Comparison of ENCODE assay signal across 10 mouse cellular contexts in the genomic region with DNA sequence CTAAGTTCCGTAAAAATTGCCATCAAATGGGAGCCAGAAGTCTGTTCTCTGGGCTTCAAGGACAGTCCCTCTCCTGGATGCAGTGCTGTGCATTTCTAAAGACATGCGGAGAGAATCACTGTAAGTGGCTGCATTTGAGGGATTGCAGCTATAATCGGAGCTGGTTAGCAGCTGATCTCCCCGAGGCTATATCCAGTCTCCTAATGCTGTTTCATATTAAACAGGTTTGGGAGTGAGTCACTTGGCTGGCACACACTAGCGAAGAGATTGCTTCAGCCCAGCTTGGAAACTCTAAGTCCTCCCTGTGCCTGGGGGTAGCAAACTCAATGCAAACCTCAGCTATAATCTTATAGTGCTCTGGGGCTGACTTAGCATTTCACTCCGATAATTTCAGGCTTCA. TPM values are rescaled to one million over a fixed set of nuclear protein-coding genes. Genes with fewer than 3 reads are reported as not detected.
DNase-seq lines count a peak whose midpoint lies in the region; ATAC-seq lines count a peak whose summit lies in the region.
"Had no signal": no experiment of that assay in that cellular context is flagged by ENCODE, and none has a peak within 500 bp of the region (broad histone marks: within the 10 kb centered on the region; RNA-seq: fewer than 3 reads in every experiment).

No protein-coding gene starts in this region.

- peaks cover 9% of the 10 kb centered on the region for H3K4me1 ChIP-seq in hindbrain, embryonic 16.5 days (ENCODE audit: control insufficient read depth, insufficient read depth, low read depth, low read length)
- peaks cover 25% of the 10 kb centered on the region for H3K4me1 ChIP-seq in midbrain, embryonic 15.5 days

- peak overlapping the region; percentile 4; the same call in 1 of the 2 replicates for H3K4me2 ChIP-seq in hindbrain, embryonic 16.5 days (ENCODE audit: low read length)
- H3K4me2 ChIP-seq in midbrain, embryonic 15.5 days, result peak overlapping the region; percentile 24

- no peak for DNase-seq in frontal cortex, postnatal 10 days (ENCODE audit: low spot score in 2 of 2)
- peak; percentile 34 for DNase-seq in adrenal gland, adult 8-10 months
- DNase-seq in yolk sac, embryonic 10.5 days (ENCODE audit: low spot score), result no peak
- DNase-seq in cerebellum, adult 9-10 months, result no peak
- DNase-seq in lung, postnatal 36 days, result no peak
- DNase-seq: cerebellum, adult 2 months had no signal

- no peaks in the 10 kb centered on the region for H3K36me3 ChIP-seq in hindbrain, embryonic 16.5 days (ENCODE audit: control insufficient read depth, insufficient read depth, low read length)
- H3K36me3 ChIP-seq in midbrain, embryonic 15.5 days (replicated peaks), result no peaks in the 10 kb centered on the region

- no peaks in the 10 kb centered on the region for H3K9me3 ChIP-seq in hindbrain, embryonic 16.5 days (ENCODE audit: control insufficient read depth, low read length)
- no peaks in the 10 kb centered on the region for H3K9me3 ChIP-seq in midbrain, embryonic 15.5 days

- H3K4me3 ChIP-seq in hindbrain, embryonic 16.5 days (ENCODE audit: low read length), result no peak overlapping the region
- H3K4me3 ChIP-seq in midbrain, embryonic 15.5 days, result no peak overlapping the region

- H3K27me3 ChIP-seq in hindbrain, embryonic 16.5 days (replicated peaks; ENCODE audit: control insufficient read depth, insufficient read depth, low read length), result no peaks in the 10 kb centered on the region
- no peaks in the 10 kb centered on the region for H3K27me3 ChIP-seq in midbrain, embryonic 15.5 days (replicated peaks)
- H3K27me3 ChIP-seq: CH12.LX had no signal

- H3K27ac ChIP-seq in hindbrain, embryonic 16.5 days (ENCODE audit: low read depth, low read length), result peak overlapping the region; percentile 54
- peak overlapping the region; percentile 65 for H3K27ac ChIP-seq in midbrain, embryonic 15.5 days

- no peak overlapping the region for H3K9ac ChIP-seq in hindbrain, embryonic 16.5 days (ENCODE audit: low read depth, low read length)
- H3K9ac ChIP-seq in midbrain, embryonic 15.5 days, result no peak overlapping the region

- peak; percentile 98 for ATAC-seq in frontal cortex, adult (ENCODE audit: low TSS enrichment)
- ATAC-seq in hindbrain, embryonic 16.5 days, result peak; percentile 81
- ATAC-seq in midbrain, embryonic 15.5 days (replicated peaks), result peak; percentile 89

- 32% methylated on average over 6 of the region's 6 CpGs for WGBS in hindbrain, embryonic 16.5 days
- 29% methylated on average over 6 of the region's 6 CpGs for WGBS in midbrain, embryonic 15.5 days

RNA-seq across cellular contexts. Expression of a gene that starts 14.0 kb away (rescaled TPM):
- 10 to 100 TPM; 24.7 to 32.5 (median 26.4) TPM for total RNA-seq in adrenal gland, adult 8-10 months (2022)
- 18.4 and 22.8 TPM in 2 replicates for polyA plus RNA-seq in hindbrain, embryonic 16.5 days (2015; fragmentation: Nextera tagmentation; extraction: Ambion mirVana)
- polyA plus RNA-seq in midbrain, embryonic 15.5 days (2015; fragmentation: Nextera tagmentation; extraction: Ambion mirVana), result 24.8 and 26.0 TPM in 2 replicates
